In genomic region chr13:51228862-51229770, GRCm38 (mm10) we compare ENCODE assay signal across 10 mouse cellular contexts. TPM values are rescaled to one million over a fixed set of nuclear protein-coding genes. Genes with fewer than 3 reads are reported as not detected.
A peak's percentile ranks its signal among the peaks of the same experiment; 100 is the strongest.
DNase-seq lines count a peak whose midpoint lies in the region; ATAC-seq and TF ChIP-seq lines count a peak whose summit lies in the region.
"Had no signal": no experiment of that assay in that cellular context is flagged by ENCODE, and none has a peak within 500 bp of the region (broad histone marks: within the 10 kb centered on the region; RNA-seq: fewer than 3 reads in every experiment).

No protein-coding gene starts in this region.

- no peak for ATAC-seq in kidney, embryonic 14.5 days (ENCODE audit: low FRiP score, low TSS enrichment)
- ATAC-seq in hindbrain, embryonic 13.5 days (ENCODE audit: low FRiP score), result peak; percentile 58
- ATAC-seq in midbrain, embryonic 12.5 days (ENCODE audit: low FRiP score, low read depth), result peak; percentile 86
- ATAC-seq in granulocyte monocyte progenitor cell, adult 5-6 weeks (replicated peaks; ENCODE audit: poor library complexity, severe bottlenecking), result no peak

- peak; percentile 59 for DNase-seq in kidney, adult 2 months
- DNase-seq in cerebellum, postnatal 10 days, result peak; percentile 63 to 73
- DNase-seq in heart, postnatal 25 days (ENCODE audit: low spot score), result no peak
- no peak for DNase-seq in ovary, postnatal 14 days (ENCODE audit: low spot score)

- 67% methylated on average over 30 of the region's 30 CpGs for WGBS in kidney, adult 2 months
- WGBS in kidney, embryonic 14.5 days, result 83% methylated on average over 30 of the region's 30 CpGs
- 20% methylated on average over 30 of the region's 30 CpGs for WGBS in hindbrain, embryonic 13.5 days
- WGBS in midbrain, embryonic 12.5 days, result 12% methylated on average over 30 of the region's 30 CpGs

- H3K36me3 ChIP-seq in kidney, adult 2 months (ENCODE audit: control insufficient read depth, insufficient read depth, low read length), result no peaks in the 10 kb centered on the region
- H3K36me3 ChIP-seq in kidney, embryonic 14.5 days (ENCODE audit: control insufficient read depth, insufficient read depth, low read length), result no peaks in the 10 kb centered on the region
- H3K36me3 ChIP-seq in hindbrain, embryonic 13.5 days, result no peaks in the 10 kb centered on the region
- H3K36me3 ChIP-seq in midbrain, embryonic 12.5 days, result no peaks in the 10 kb centered on the region
- H3K36me3 ChIP-seq: G1E had no signal

- no peak for TF ChIP-seq POLR2A in kidney, adult 2 months (IDR thresholded peaks at IDR 0.05; ENCODE audit: low read depth, low read length)

- intact Hi-C loops in heart, postnatal 25 days (cut with DNase I), result no loop called here

- no peak for TF ChIP-seq CTCF in kidney, adult 2 months (conservative IDR thresholded peaks at IDR 0.05; ENCODE audit: insufficient read depth, insufficient read length, low read depth, low read length)

- no peaks in the 10 kb centered on the region for H3K9me3 ChIP-seq in kidney, embryonic 14.5 days (ENCODE audit: control insufficient read depth, low read length)
- no peaks in the 10 kb centered on the region for H3K9me3 ChIP-seq in hindbrain, embryonic 13.5 days
- peaks cover 3% of the 10 kb centered on the region; the same call in 1 of the 2 replicates for H3K9me3 ChIP-seq in midbrain, embryonic 12.5 days

- H3K27ac ChIP-seq in kidney, adult 2 months (ENCODE audit: insufficient read depth, low read depth, low read length), result no peak overlapping the region
- H3K27ac ChIP-seq in kidney, embryonic 14.5 days (ENCODE audit: low read depth, low read length), result no peak overlapping the region
- H3K27ac ChIP-seq in hindbrain, embryonic 13.5 days, result peak overlapping the region; percentile 20; the same call in 1 of the 2 replicates
- H3K27ac ChIP-seq in midbrain, embryonic 12.5 days (replicated peaks), result peak overlapping the region; percentile 73
- H3K27ac ChIP-seq: liver, embryonic 14.5 days had no signal

- no peak overlapping the region for H3K4me2 ChIP-seq in kidney, embryonic 14.5 days (replicated peaks; ENCODE audit: low read depth, low read length)
- peak overlapping the region; percentile 27 for H3K4me2 ChIP-seq in hindbrain, embryonic 13.5 days
- peak overlapping the region; percentile 42 for H3K4me2 ChIP-seq in midbrain, embryonic 12.5 days (replicated peaks)

- H3K4me3 ChIP-seq in kidney, adult 2 months (ENCODE audit: insufficient read depth, low read depth, low read length), result no peak overlapping the region
- H3K4me3 ChIP-seq in kidney, embryonic 14.5 days (ENCODE audit: low read length), result no peak overlapping the region
- H3K4me3 ChIP-seq in hindbrain, embryonic 13.5 days, result no peak overlapping the region
- peak overlapping the region; percentile 0; the same call in 1 of the 2 replicates for H3K4me3 ChIP-seq in midbrain, embryonic 12.5 days

- no peak overlapping the region for H3K9ac ChIP-seq in kidney, embryonic 14.5 days (ENCODE audit: low read depth, low read length)
- H3K9ac ChIP-seq in hindbrain, embryonic 13.5 days, result no peak overlapping the region
- H3K9ac ChIP-seq in midbrain, embryonic 12.5 days (replicated peaks), result no peak overlapping the region; the same call in 1 of the 2 replicates
- H3K9ac ChIP-seq: liver, embryonic 14.5 days had no signal

- H3K27me3 ChIP-seq in kidney, adult 2 months (replicated peaks; ENCODE audit: control insufficient read depth, insufficient read depth, low read length), result no peaks in the 10 kb centered on the region
- H3K27me3 ChIP-seq in kidney, embryonic 14.5 days (ENCODE audit: control insufficient read depth, insufficient read depth, low read length), result no peaks in the 10 kb centered on the region
- no peaks in the 10 kb centered on the region for H3K27me3 ChIP-seq in hindbrain, embryonic 13.5 days
- 0 out of 2 replicates have a peak, but pooled peaks cover 2% of the 10 kb centered on the region for H3K27me3 ChIP-seq in midbrain, embryonic 12.5 days

- peaks cover 6% of the 10 kb centered on the region; the same call in 1 of the 2 replicates for H3K4me1 ChIP-seq in kidney, adult 2 months (ENCODE audit: control insufficient read depth, insufficient read depth, low read length)
- 0 out of 2 replicates have a peak, but pooled peaks cover 2% of the 10 kb centered on the region for H3K4me1 ChIP-seq in kidney, embryonic 14.5 days (ENCODE audit: control insufficient read depth, insufficient read depth, low read length)
- peaks cover 13% of the 10 kb centered on the region for H3K4me1 ChIP-seq in hindbrain, embryonic 13.5 days (replicated peaks)
- peaks cover 13% of the 10 kb centered on the region for H3K4me1 ChIP-seq in midbrain, embryonic 12.5 days

RNA-seq across cellular contexts. Expression of gene Nxnl2, which starts 58.3 kb away (rescaled TPM):
- 0.53 and 0.69 TPM in 2 replicates for polyA plus RNA-seq in kidney, adult 2 months (2012; rRNA removed)
- polyA plus RNA-seq in kidney, embryonic 14.5 days (2014; fragmentation: Nextera tagmentation; extraction: Ambion mirVana), result 1.0 and 1.1 TPM in 2 replicates
- polyA plus RNA-seq in hindbrain, embryonic 13.5 days (2015; fragmentation: Nextera tagmentation; extraction: Ambion mirVana), result 0.76 and 0.77 TPM in 2 replicates
- polyA plus RNA-seq in midbrain, embryonic 12.5 days (2016; fragmentation: Nextera tagmentation; extraction: Ambion mirVana), result 0.75 and 0.77 TPM in 2 replicates
- total RNA-seq in granulocyte monocyte progenitor cell, adult 5-6 weeks (2014; fragmentation: Nextera tagmentation), result not detected in 2 replicates
- total RNA-seq in granulocyte monocyte progenitor cell, adult 5-6 weeks (2017), result not detected in 2 replicates
- 1 to 10 TPM in 1 of 2 experiments, under 1 TPM in 1; 0.62 to 1.1 TPM for total RNA-seq in heart, postnatal 25 days (2021)
- polyA plus RNA-seq: G1E had no signal

Comparison
In these comparisons a context has a peak if more than half of its experiments do, and no peak if none do; other contexts are left out.
1. DNase-seq: peak in kidney, adult 2 months (single experiment) and cerebellum, postnatal 10 days (2 of 2); none in heart, postnatal 25 days (single experiment) and ovary, postnatal 14 days (single experiment).
2. H3K27ac ChIP-seq: peak in hindbrain, embryonic 13.5 days (single experiment) and midbrain, embryonic 12.5 days (single experiment); none in kidney, adult 2 months (single experiment) and kidney, embryonic 14.5 days (single experiment).
3. ATAC-seq: peak in hindbrain, embryonic 13.5 days (single experiment) and midbrain, embryonic 12.5 days (single experiment); none in kidney, embryonic 14.5 days (single experiment) and granulocyte monocyte progenitor cell, adult 5-6 weeks (single experiment).